Mouse (Mus musculus) olfactory bulb, adult 2 months (tissue): Measurements from ENCODE around the gene Tspyl2.

Source experiments
- CTCF ChIP-seq: fragments of 200-500 bp; IDR thresholded peaks from 2 replicates; pipeline ENCODE4 v1.5.1; 2012; ENCODE audit warnings: low read depth, mild to moderate bottlenecking, low read length, moderate library complexity; ENCODE audit not compliant: insufficient read depth
- POLR2A ChIP-seq: fragments of 200-500 bp; IDR thresholded peaks from 2 replicates; pipeline ENCODE4 v1.6.1; 2012; ENCODE audit warnings: mild to moderate bottlenecking, low read depth, low read length, moderate library complexity; ENCODE audit not compliant: insufficient read depth

DNA sequence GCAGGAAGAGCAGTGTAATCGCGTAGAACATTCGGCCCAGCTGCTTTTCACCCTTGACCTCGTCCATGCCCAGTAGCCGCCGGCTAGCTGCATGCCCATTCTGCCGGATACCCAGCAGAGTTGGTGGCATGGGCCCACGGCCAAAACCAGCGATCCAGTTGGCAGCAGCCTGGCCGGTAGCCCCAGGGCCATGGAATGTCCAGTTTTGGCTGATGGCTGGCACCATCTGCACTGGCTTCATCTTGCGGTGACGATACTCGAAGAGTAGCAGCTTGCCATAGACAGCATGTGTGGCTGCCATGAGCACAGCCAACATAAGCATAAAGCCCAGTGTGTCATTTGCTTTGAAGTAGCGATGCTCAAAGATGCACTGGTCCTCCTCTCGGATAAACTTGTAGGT, 4.4 kb upstream of the Tspyl2 start:
- no peak for TF ChIP-seq POLR2A
- no peak for TF ChIP-seq CTCF
